Mouse (Mus musculus) intestine, postnatal 0 days (tissue): ENCODE data around the gene Nxph4. TPM values are rescaled to one million over a fixed set of nuclear protein-coding genes. Genes with fewer than 3 reads are reported as not detected.

Experiments
- ATAC-seq: fragments of 200-750 bp; cut with Nextera tagmentation; 2 replicates; pipeline ENCODE4 v1.8.0; 2017; ENCODE audit warnings: mild to moderate bottlenecking, moderate TSS enrichment, moderate library complexity
- H3K27ac ChIP-seq: fragments of 300-500 bp; sonication (generic); 2 replicates; pipeline ENCODE4 v1.5.1; 2014; ENCODE audit warnings: mild to moderate bottlenecking, low read depth, low read length, moderate library complexity
- H3K27me3 ChIP-seq: fragments of 300-500 bp; sonication (generic); replicated peaks from 2 replicates; pipeline ENCODE4 v1.6.1; 2014; ENCODE audit warnings: low read length, mixed read lengths; ENCODE audit not compliant: control insufficient read depth, insufficient read depth
- H3K36me3 ChIP-seq: fragments of 300-500 bp; sonication (generic); 2 replicates; pipeline ENCODE4 v1.6.1; 2014; ENCODE audit warnings: mild to moderate bottlenecking, moderate library complexity; ENCODE audit not compliant: control insufficient read depth, insufficient read depth
- H3K4me1 ChIP-seq: fragments of 300-500 bp; sonication (generic); replicated peaks from 2 replicates; pipeline ENCODE4 v1.6.1; 2014; ENCODE audit warnings: antibody characterized with exemption, low read length, mixed read lengths; ENCODE audit not compliant: control insufficient read depth, insufficient read depth
- H3K4me2 ChIP-seq: fragments of 300-500 bp; sonication (generic); replicated peaks from 2 replicates; pipeline ENCODE4 v1.6.1; 2014; ENCODE audit warnings: low read depth, mild to moderate bottlenecking, moderate library complexity
- H3K4me3 ChIP-seq: fragments of 300-500 bp; sonication (generic); 2 replicates; pipeline ENCODE4 v1.5.1; 2014; ENCODE audit warnings: low read depth, low read length
- H3K9ac ChIP-seq: fragments of 300-500 bp; sonication (generic); 2 replicates; pipeline ENCODE4 v1.6.1; 2014; ENCODE audit warnings: mild to moderate bottlenecking, low read depth, low read length
- H3K9me3 ChIP-seq: fragments of 300-500 bp; sonication (generic); 2 replicates; pipeline ENCODE4 v1.6.1; 2016; ENCODE audit warnings: mixed run types; ENCODE audit not compliant: control insufficient read depth
- CTCF ChIP-seq: sonication (generic); IDR thresholded peaks from 2 replicates; pipeline ENCODE4 v1.5.1; 2016; ENCODE audit warnings: low read depth, mild to moderate bottlenecking, control low read depth, antibody characterized with exemption, moderate library complexity
- WGBS: fragments of 180-500 bp; shearing (Covaris S2); extraction: QIAGEN DNeasy Blood & Tissue Kit; methylation state at CpG from one replicate; pipeline ENCODE4 v1.1.7; 2014; 5-methylcytosine and 5-hydroxymethylcytosine counted together
- polyA plus RNA-seq: library from polyadenylated mRNA; unstranded; fragments of >200 nt; fragmentation: Nextera tagmentation; extraction: Ambion mirVana; gene quantifications from 2 replicates; pipeline ENCODE4 v1.2.1, GENCODE M21; 2015

The Nxph4 gene
- polyA plus RNA-seq, 1 experiment from 2014 or later: 2.9 TPM

DNA sequence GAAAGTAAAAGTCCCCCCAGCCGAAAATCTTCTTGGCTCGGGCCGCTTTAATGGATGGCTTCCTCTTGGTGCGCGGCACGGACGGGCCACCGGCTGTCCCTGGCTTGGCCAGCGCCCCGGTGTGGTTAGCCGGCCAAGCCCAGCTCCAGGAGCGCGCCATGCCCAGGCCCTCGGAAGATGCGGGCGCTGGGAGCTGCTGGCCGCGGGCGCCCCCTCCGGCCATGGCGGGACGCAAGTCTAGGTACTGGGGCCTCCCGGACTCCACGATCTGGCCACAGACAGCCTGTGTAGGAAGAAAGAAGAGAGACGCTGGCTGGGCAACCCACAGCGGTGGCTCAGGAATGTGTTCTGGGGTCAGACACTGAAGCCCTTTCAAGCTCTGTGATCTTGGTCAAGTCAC, 7.7 kb downstream of the Nxph4 start:
- H3K9me3 ChIP-seq: no peaks in the 10 kb centered on the region
- peak overlapping the region; percentile 26 for H3K4me3 ChIP-seq
- no peaks in the 10 kb centered on the region for H3K36me3 ChIP-seq
- no peak overlapping the region for H3K27ac ChIP-seq
- H3K4me1 ChIP-seq: peaks cover 7% of the 10 kb centered on the region; the same call in 1 of the 2 replicates
- whole genome bisulfite sequencing: under 1% methylated on average over 26 of the region's 26 CpGs
- H3K4me2 ChIP-seq: peak overlapping the region; percentile 56
- H3K9ac ChIP-seq: no peak overlapping the region
- H3K27me3 ChIP-seq: peaks cover 80% of the 10 kb centered on the region
- peak; percentile 58; the same call in 1 of the 2 replicates for ATAC-seq
- TF ChIP-seq CTCF: peak; percentile 78

DNA sequence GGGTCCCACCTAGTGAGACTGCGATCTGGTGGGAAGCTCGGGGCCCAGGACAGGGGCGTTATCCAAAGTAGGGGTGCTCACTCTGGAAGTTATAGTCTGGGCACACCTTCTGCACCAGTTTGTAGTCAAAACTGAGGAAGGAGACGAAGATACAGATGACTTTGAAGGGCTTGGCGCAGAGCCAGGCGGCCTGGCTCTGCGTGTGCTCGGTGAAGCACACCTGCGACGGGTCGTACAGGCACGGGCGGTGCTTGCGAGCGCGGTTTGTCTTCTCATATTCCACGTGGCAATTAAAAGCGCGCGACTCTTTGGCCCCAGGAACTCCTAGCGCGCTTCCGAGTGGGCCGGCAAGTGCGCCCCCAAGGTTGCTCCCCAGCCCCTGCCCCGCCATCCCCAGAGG, 8.3 kb downstream of the Nxph4 start:
- H3K36me3 ChIP-seq: no peaks in the 10 kb centered on the region
- H3K27me3 ChIP-seq: peaks cover 74% of the 10 kb centered on the region
- 3% methylated on average over 26 of the region's 26 CpGs for WGBS
- H3K4me1 ChIP-seq: peaks cover 7% of the 10 kb centered on the region; the same call in 1 of the 2 replicates
- H3K4me3 ChIP-seq: peak overlapping the region; percentile 26
- H3K27ac ChIP-seq: no peak overlapping the region
- no peak for TF ChIP-seq CTCF
- no peak for ATAC-seq
- H3K4me2 ChIP-seq: peak overlapping the region; percentile 56
- H3K9ac ChIP-seq: no peak overlapping the region
- H3K9me3 ChIP-seq: no peaks in the 10 kb centered on the region

DNA sequence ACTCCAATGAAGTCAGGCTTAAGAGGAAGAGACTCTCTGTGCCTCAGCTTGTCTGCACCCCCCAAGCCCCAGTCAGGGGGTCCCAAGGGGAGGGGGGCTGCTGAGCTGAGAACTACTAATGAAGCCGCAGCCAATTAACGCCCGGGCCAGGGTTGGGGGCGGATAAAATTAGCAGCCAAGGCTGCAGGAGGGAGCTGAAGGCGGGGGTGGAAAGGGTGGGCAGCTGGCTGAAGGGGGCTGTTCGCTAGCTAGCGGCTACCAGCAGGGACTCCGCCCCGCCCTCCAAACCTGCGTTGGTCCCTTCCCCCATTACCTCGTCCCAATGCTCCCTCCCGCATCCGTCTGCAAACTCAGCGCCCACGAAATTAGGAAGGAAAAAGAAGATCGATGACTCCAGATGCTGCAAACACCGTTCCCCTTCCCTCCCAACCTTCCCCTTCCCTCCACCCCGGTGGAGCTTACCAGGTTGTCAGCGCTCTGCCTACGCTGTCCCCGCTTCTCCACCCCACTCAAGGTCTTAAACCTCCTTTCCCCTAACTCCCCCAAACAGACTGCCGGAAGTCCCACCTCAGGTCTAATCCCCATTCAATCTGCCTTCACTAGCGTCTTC, 9.6 kb downstream of the Nxph4 start:
- no peak for TF ChIP-seq CTCF
- no peak for ATAC-seq
- Histone ChIP-seq H3K27ac (no peak overlapping the region), H3K9ac (no peak overlapping the region), H3K36me3 (no peaks in the 10 kb centered on the region), H3K4me1 (peaks cover 7% of the 10 kb centered on the region; the same call in 1 of the 2 replicates), H3K4me3 (no peak overlapping the region), H3K27me3 (peaks cover 61% of the 10 kb centered on the region), H3K4me2 (no peak overlapping the region), H3K9me3 (no peaks in the 10 kb centered on the region)
- 9% methylated on average over 23 of the region's 23 CpGs for WGBS

DNA sequence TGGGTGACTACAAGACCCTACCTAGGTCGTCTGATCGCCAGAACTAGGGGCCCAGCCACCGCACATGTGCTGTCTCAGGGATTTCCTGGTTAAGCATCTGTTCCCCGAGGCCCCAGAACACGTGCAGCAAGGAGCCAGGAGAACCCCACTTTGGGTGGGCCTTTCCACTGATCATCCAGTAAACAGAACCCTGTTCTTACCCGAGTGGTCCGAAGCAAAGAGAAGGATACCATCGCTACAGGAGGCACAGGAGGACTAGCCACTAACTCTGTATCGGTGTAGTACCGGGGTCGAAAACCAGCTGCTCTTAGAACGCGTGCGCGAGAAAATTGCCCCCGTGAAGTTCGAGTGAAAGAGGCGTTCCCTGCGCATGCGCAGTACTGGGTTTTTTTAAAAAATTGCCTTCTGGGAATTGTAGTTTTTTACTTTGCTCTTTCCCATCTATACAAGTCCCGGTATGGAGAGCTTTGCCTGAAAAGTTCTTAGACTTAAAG, 12.2 kb downstream of the Nxph4 start, which contains the start of gene Shmt2:
Gene Shmt2 (minus strand): TSS at position 357 of the 494 bp plus-strand sequence.
- under 1% methylated on average over 21 of the region's 21 CpGs for WGBS
- H3K4me2 ChIP-seq: peak within 1 kb of the TSS; percentile 85
- peak within 1 kb of the TSS; percentile 56 for H3K4me3 ChIP-seq
- no peak within 1 kb of the TSS for H3K27ac ChIP-seq
- H3K9ac ChIP-seq: peak within 1 kb of the TSS; percentile 26; the same call in 1 of the 2 replicates
- H3K9me3 ChIP-seq: no peaks in the 10 kb centered on the region
- H3K36me3 ChIP-seq: peaks cover 18% of the 10 kb centered on the region
- H3K4me1 ChIP-seq: peaks cover 8% of the 10 kb centered on the region; the same call in 1 of the 2 replicates
- no peak for TF ChIP-seq CTCF
- H3K27me3 ChIP-seq: peaks cover 36% of the 10 kb centered on the region
- ATAC-seq: peak; percentile 23; the same call in 1 of the 2 replicates

DNA sequence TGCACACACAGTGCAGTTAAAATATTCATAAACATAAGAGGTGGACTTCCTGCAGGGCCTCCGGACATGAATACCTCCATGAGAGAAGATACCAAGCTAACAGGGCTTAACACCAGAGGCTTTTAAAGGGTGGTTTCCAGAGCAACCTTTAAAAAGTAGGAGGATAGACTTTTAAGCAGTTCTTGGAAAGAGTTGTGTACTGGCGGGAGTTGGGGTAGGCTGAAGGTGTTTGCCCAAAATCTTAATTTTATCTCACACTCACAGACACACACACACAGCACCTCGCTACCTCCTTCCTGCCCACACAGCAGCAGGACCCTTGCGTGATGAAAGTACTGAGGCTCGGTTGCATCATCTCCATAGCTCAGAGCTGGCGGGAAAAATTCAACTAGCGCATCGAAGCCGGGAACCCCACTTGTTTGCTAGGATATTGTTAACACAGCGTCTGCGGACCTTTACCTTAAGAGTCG, 12.7 kb downstream of the Nxph4 start:
- H3K4me1 ChIP-seq: peaks cover 13% of the 10 kb centered on the region; the same call in 1 of the 2 replicates
- peak overlapping the region; percentile 56 for H3K4me3 ChIP-seq
- H3K27ac ChIP-seq: no peak overlapping the region
- H3K4me2 ChIP-seq: peak overlapping the region; percentile 85
- 0 out of 2 replicates have a peak, but pooled peaks have one; percentile 3 for ATAC-seq
- peaks cover 18% of the 10 kb centered on the region for H3K36me3 ChIP-seq
- 0 out of 2 replicates have a peak overlapping the region, but pooled peaks have one; percentile 26 for H3K9ac ChIP-seq
- no peak for TF ChIP-seq CTCF
- H3K9me3 ChIP-seq: no peaks in the 10 kb centered on the region
- WGBS: 2% methylated on average over 12 of the region's 12 CpGs
- H3K27me3 ChIP-seq: peaks cover 31% of the 10 kb centered on the region

DNA sequence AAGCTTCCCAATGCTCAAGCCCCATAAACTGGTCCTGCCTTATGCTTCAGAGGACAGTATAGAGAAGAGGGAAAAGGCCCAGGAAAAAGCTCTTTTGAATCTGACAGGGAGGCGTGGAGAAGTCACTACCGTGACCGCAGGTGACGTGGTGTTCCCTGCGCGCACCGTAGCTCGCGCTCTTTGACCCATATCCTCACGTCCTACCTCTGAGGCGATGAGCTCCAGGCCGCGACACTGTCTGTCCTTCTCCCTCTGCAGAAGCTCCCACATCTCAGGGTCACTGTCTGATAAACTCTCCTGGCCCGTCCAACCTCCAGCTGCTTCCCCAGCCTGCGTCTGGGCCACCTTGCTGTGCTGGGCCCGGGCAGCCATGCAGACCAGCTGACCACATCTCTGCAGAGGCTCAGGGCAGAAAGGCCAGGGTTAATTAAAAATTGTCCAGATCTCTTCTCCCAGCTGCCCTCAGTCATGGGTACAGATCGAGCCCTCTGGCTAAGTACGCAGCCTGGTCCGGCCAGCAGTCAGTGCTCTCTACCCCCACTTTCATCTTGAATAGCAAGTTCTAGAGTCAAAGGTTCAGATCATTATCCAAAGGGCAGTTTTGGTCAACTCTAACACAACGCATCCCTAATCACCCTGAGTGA, 13.5 kb downstream of the Nxph4 start:
- no peak for ATAC-seq
- Histone ChIP-seq H3K9ac (no peak overlapping the region), H3K27me3 (peaks cover 23% of the 10 kb centered on the region), H3K4me1 (0 out of 2 replicates have a peak, but pooled peaks cover 16% of the 10 kb centered on the region), H3K9me3 (no peaks in the 10 kb centered on the region), H3K36me3 (peaks cover 18% of the 10 kb centered on the region), H3K27ac (no peak overlapping the region), H3K4me3 (peak overlapping the region; percentile 56), H3K4me2 (peak overlapping the region; percentile 85)
- WGBS: 71% methylated on average over 20 of the region's 20 CpGs
- no peak for TF ChIP-seq CTCF
